Mouse (Mus musculus) stomach, embryonic 14.5 days (tissue): Measurements from ENCODE around the gene Olfr644. TPM values are rescaled to one million over a fixed set of nuclear protein-coding genes. Genes with fewer than 3 reads are reported as not detected.

Source experiments
- ATAC-seq: fragments of 200-750 bp; cut with Nextera tagmentation; 2 replicates; pipeline ENCODE4 v1.8.0; 2017; ENCODE audit warnings: low read depth, moderate TSS enrichment; ENCODE audit not compliant: insufficient number of reproducible peaks, insufficient read depth, low FRiP score
- H3K27ac ChIP-seq: fragments of 300-500 bp; sonication (generic); 2 replicates; pipeline ENCODE4 v1.5.1; 2014; ENCODE audit warnings: mild to moderate bottlenecking, low read length, moderate library complexity, mixed read lengths
- H3K27me3 ChIP-seq: fragments of 300-500 bp; sonication (generic); 2 replicates; pipeline ENCODE4 v1.6.1; 2014; ENCODE audit warnings: low read length, control low read depth, mixed read lengths; ENCODE audit not compliant: control insufficient read depth, insufficient read depth
- H3K36me3 ChIP-seq: fragments of 300-500 bp; sonication (generic); 2 replicates; pipeline ENCODE4 v1.6.1; 2014; ENCODE audit warnings: mild to moderate bottlenecking, control low read depth, low read length, moderate library complexity, mixed read lengths; ENCODE audit not compliant: control insufficient read depth, insufficient read depth
- H3K4me1 ChIP-seq: fragments of 300-500 bp; sonication (generic); 2 replicates; pipeline ENCODE4 v1.6.1; 2014; ENCODE audit warnings: low read length, control low read depth, mixed read lengths; ENCODE audit not compliant: control insufficient read depth, insufficient read depth
- H3K4me2 ChIP-seq: fragments of 300-500 bp; sonication (generic); replicated peaks from 2 replicates; pipeline ENCODE4 v1.6.1; 2014; ENCODE audit warnings: low read depth, low read length, control low read depth
- H3K4me3 ChIP-seq: fragments of 300-500 bp; sonication (generic); 2 replicates; pipeline ENCODE4 v1.5.1; 2014; ENCODE audit warnings: low read depth, low read length, control low read depth
- H3K9ac ChIP-seq: fragments of 300-500 bp; sonication (generic); replicated peaks from 2 replicates; pipeline ENCODE4 v1.6.1; 2014; ENCODE audit warnings: low read depth, mild to moderate bottlenecking, control low read depth, low read length, moderate library complexity, mixed read lengths
- H3K9me3 ChIP-seq: fragments of 300-500 bp; sonication (generic); 2 replicates; pipeline ENCODE4 v1.6.1; 2016; ENCODE audit warnings: low read depth, low read length, control low read depth; ENCODE audit not compliant: control insufficient read depth
- WGBS: fragments of 180-500 bp; shearing (Covaris S2); extraction: QIAGEN DNeasy Blood & Tissue Kit; methylation state at CpG from one replicate; pipeline ENCODE4 v1.1.7; 2014; 5-methylcytosine and 5-hydroxymethylcytosine counted together
- polyA plus RNA-seq: library from polyadenylated mRNA; unstranded; fragments of >200 nt; fragmentation: Nextera tagmentation; extraction: Ambion mirVana; gene quantifications from 2 replicates; pipeline ENCODE4 v1.2.1, GENCODE M21; 2014

The Olfr644 gene
- polyA plus RNA-seq, 1 experiment from 2014 or later = not detected

DNA sequence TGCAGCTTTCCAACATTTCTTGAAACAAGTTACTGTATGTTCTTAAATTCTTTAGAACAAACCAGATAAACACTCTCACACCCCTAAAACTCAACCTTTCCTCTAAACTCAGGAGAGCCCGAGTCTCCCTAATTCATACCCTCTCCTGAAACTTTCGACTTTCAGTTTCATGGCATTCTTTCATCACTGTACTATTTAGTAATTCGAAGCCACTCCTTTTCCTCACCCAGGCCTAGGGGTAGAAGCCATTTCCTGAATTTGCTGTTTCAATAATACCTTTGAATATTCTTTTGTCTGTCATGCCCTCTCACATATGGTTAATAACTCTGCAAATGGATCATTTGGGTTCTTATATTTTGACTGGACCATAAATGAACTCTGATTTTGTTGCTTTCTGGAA is 44.7 kb downstream of the Olfr644 start:
- H3K4me1 ChIP-seq = no peaks in the 10 kb centered on the region
- WGBS = 84% methylated on average over 3 of the region's 3 CpGs
- H3K36me3 ChIP-seq = no peaks in the 10 kb centered on the region
- ATAC-seq = no peak
- H3K27me3 ChIP-seq = no peaks in the 10 kb centered on the region
- no peak overlapping the region for H3K9ac ChIP-seq
- no peaks in the 10 kb centered on the region for H3K9me3 ChIP-seq
- no peak overlapping the region for H3K27ac ChIP-seq
- H3K4me3 ChIP-seq = no peak overlapping the region
- no peak overlapping the region for H3K4me2 ChIP-seq

GRCm38 (mm10) chr7:104025473-104025872 is 46.2 kb downstream of the Olfr644 start, which contains the start of gene Olfr640:
Gene Olfr640, minus strand, starts transcription at chr7:104025573.
- no peak within 1 kb of the TSS for H3K9ac ChIP-seq
- no peak within 1 kb of the TSS for H3K27ac ChIP-seq
- no peaks in the 10 kb centered on the region for H3K36me3 ChIP-seq
- no peak for ATAC-seq
- H3K9me3 ChIP-seq = no peaks in the 10 kb centered on the region
- no peaks in the 10 kb centered on the region for H3K27me3 ChIP-seq
- H3K4me2 ChIP-seq = no peak within 1 kb of the TSS
- no peak within 1 kb of the TSS for H3K4me3 ChIP-seq
- 82% methylated on average over 6 of the region's 6 CpGs for WGBS
- no peaks in the 10 kb centered on the region for H3K4me1 ChIP-seq

DNA sequence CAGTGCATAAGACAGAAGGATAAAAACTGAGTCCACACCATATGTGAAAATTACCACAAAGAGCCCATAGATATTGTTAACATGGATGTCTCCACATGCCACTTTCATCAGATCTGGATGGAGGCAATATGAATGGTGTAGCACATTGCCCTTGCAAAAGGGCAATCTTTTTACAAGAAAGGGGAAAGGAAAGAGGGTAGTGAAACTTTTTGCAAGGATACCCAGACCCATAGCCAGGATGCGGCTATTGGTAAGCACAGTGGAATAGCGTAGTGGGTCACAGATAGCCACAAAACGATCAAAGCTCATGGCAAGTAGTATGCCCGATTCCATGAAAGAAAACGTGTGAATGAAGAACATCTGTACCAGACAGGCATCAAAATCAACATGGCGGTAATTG is 50.0 kb downstream of the Olfr644 start:
- Histone ChIP-seq H3K4me3 (no peak overlapping the region), H3K9me3 (no peaks in the 10 kb centered on the region), H3K4me2 (no peak overlapping the region), H3K27ac (no peak overlapping the region), H3K4me1 (no peaks in the 10 kb centered on the region), H3K36me3 (no peaks in the 10 kb centered on the region), H3K9ac (no peak overlapping the region), H3K27me3 (no peaks in the 10 kb centered on the region)
- ATAC-seq = no peak
- whole genome bisulfite sequencing = 94% methylated on average over 6 of the region's 6 CpGs

DNA sequence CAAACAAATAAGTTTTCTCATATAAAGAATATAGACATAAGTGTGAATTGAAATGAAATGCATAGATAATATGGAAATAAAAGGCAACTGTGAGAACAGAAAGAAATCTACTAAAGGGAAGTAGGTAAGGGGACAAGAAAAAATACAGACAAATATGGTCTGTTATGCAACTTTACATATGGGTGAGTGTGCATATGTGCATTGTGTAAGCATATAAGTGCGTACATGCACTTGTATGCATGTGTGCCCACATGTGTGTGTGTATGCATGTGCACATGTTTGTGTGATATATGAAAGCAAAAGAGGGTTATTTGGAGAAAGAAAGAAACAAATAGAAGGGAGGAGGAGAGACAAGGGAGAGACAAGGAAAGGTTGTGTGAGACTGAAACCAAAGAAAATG is 52.7 kb downstream of the Olfr644 start:
- no peaks in the 10 kb centered on the region for H3K9me3 ChIP-seq
- no peak overlapping the region for H3K4me2 ChIP-seq
- no peak for ATAC-seq
- H3K9ac ChIP-seq = no peak overlapping the region
- H3K27me3 ChIP-seq = no peaks in the 10 kb centered on the region
- no peak overlapping the region for H3K4me3 ChIP-seq
- H3K4me1 ChIP-seq = no peaks in the 10 kb centered on the region
- no peak overlapping the region for H3K27ac ChIP-seq
- WGBS = 81% methylated on average over 1 of the region's 1 CpGs
- H3K36me3 ChIP-seq = no peaks in the 10 kb centered on the region

DNA sequence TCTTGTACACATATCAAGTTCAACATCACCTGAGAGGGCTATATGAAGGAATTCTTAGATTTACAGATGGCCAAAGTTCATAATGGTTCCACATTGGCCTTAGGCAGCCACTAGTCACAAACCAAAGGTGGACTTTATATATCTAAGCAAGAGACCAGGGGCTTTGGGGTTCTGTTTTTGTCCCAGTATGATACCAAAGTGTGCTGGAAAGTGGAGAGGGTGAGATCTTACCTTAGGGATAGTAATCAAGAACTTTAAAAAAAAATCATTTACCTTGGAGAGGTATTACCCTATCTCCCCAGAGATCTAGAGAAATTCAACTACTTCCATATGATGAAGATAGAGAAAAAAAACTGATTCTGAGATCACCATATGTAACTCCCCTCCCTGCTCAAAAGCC is 54.5 kb downstream of the Olfr644 start, which contains the start of gene Olfr639:
Gene Olfr639 (minus strand): TSS at position 101 of the 400 bp plus-strand sequence.
- Histone ChIP-seq H3K4me3 (no peak within 1 kb of the TSS), H3K9ac (no peak within 1 kb of the TSS), H3K36me3 (no peaks in the 10 kb centered on the region), H3K27me3 (no peaks in the 10 kb centered on the region), H3K27ac (no peak within 1 kb of the TSS), H3K4me1 (no peaks in the 10 kb centered on the region), H3K4me2 (no peak within 1 kb of the TSS), H3K9me3 (no peaks in the 10 kb centered on the region)
- ATAC-seq = no peak

Other genes starting within 250 kb of the Olfr644 start
- 3,670 and 3,888 TPM in 2 replicates for gene Hbb-bs, start 243.8 kb downstream of the Olfr644 start, polyA plus RNA-seq
- gene Hbb-bh2, start 231.3 kb downstream of the Olfr644 start, polyA plus RNA-seq = not detected in 2 replicates
- gene Hbb-bh1, start 228.7 kb downstream of the Olfr644 start, polyA plus RNA-seq = 2.9 and 6.2 TPM in 2 replicates
- gene Hbb-y, start 218.7 kb downstream of the Olfr644 start, polyA plus RNA-seq = 616 and 882 TPM in 2 replicates
- gene Olfr66, start 185.6 kb downstream of the Olfr644 start, polyA plus RNA-seq = not detected in 2 replicates
- not detected in 2 replicates for gene Olfr64, start 177.4 kb downstream of the Olfr644 start, polyA plus RNA-seq
- gene Olfr65, start 168.4 kb downstream of the Olfr644 start, polyA plus RNA-seq = not detected in 2 replicates
- gene Olfr631, start 143.0 kb downstream of the Olfr644 start, polyA plus RNA-seq = not detected in 2 replicates
- gene Olfr632, start 137.5 kb downstream of the Olfr644 start, polyA plus RNA-seq = not detected in 2 replicates
- not detected in 2 replicates for gene Olfr633, start 127.4 kb downstream of the Olfr644 start, polyA plus RNA-seq
- gene Olfr635, start 100.7 kb downstream of the Olfr644 start, polyA plus RNA-seq = not detected in 2 replicates
- not detected in 2 replicates for gene Olfr638, start 73.1 kb downstream of the Olfr644 start, polyA plus RNA-seq
- gene Olfr639, start 54.6 kb downstream of the Olfr644 start, polyA plus RNA-seq = 0.03 TPM in 1 of 2 replicates, not detected in the other
- not detected in 2 replicates for gene Olfr640, start 46.3 kb downstream of the Olfr644 start, polyA plus RNA-seq
- gene Olfr641, start 36.4 kb downstream of the Olfr644 start, polyA plus RNA-seq = not detected in 2 replicates
- not detected in 2 replicates for gene Olfr642, start 19.2 kb downstream of the Olfr644 start, polyA plus RNA-seq
- gene 4930516K23Rik, start 10.4 kb downstream of the Olfr644 start, polyA plus RNA-seq = not detected in 2 replicates
- not detected in 2 replicates for gene Olfr645, start 13.6 kb upstream of the Olfr644 start, polyA plus RNA-seq
- not detected in 2 replicates for gene Olfr646, start 33.0 kb upstream of the Olfr644 start, polyA plus RNA-seq
- not detected in 2 replicates for gene Ubqln5, start 58.0 kb upstream of the Olfr644 start, polyA plus RNA-seq
- not detected in 2 replicates for gene Olfr643, start 65.5 kb upstream of the Olfr644 start, polyA plus RNA-seq
- gene Ubqln3, start 71.4 kb upstream of the Olfr644 start, polyA plus RNA-seq = not detected in 2 replicates
- gene Ubqlnl, start 78.7 kb upstream of the Olfr644 start, polyA plus RNA-seq = not detected in 2 replicates
- not detected in 2 replicates for gene Olfm5, start 93.0 kb upstream of the Olfr644 start, polyA plus RNA-seq
- 0.25 and 0.34 TPM in 2 replicates for gene Olfr648, start 111.5 kb upstream of the Olfr644 start, polyA plus RNA-seq
- gene Olfr649, start 124.1 kb upstream of the Olfr644 start, polyA plus RNA-seq = not detected in 2 replicates
- 1.3 and 1.4 TPM in 2 replicates for gene Trim6, start 146.9 kb upstream of the Olfr644 start, polyA plus RNA-seq
- 1.8 and 1.9 TPM in 2 replicates for gene Trim34a, start 172.6 kb upstream of the Olfr644 start, polyA plus RNA-seq
- gene Trim5, start 216.2 kb upstream of the Olfr644 start, polyA plus RNA-seq = 0.31 and 0.36 TPM in 2 replicates
- 6.2 and 7.1 TPM in 2 replicates for gene Trim12a, start 243.6 kb upstream of the Olfr644 start, polyA plus RNA-seq